Mouse (Mus musculus) right cerebral cortex, postnatal 36 days (tissue): ENCODE measurements around the gene S1pr3.
A peak's percentile ranks its signal among the peaks of the same experiment; 100 is the strongest.

Experiments
- DNase-seq, 2 experiments: peaks; one replicate each; pipeline ENCODE4 v3.0.0; 2022; ENCODE audit warnings: low spot score in 2 of 2, mixed read lengths in 1 of 2

S1pr3 gene

DNA sequence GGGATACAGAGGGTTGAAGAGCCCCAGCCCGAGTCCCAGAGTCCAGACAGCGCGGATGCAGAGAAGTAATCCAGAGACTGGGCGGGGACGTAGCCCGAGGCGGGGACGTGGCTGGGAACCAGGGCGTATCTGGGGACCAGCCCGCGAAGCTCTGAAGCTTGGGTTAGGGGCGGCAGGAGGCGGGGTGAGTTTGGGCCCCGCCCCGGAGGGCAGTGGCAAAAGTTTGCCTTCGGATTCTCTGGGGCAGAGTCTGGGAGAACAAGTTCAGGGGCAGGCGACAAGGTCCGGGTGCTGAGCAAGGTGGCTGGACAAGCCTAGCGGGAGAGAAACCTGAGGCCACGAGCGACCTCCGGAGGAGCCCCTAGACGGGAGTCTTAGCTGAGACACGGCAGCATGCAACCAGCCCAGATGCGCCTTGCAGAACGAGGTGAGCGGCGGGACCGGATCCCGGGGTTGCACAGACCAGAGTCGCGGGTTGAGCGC is at the start of gene S1pr3:
TSS of gene S1pr3 (plus strand) at position 121 of the 483 bp plus-strand sequence.
- no peak for DNase-seq

- DNase-seq, result no peak
Observed at GRCm38 (mm10) chr13:51360441-51360962, 47.9 kb upstream of the S1pr3 start.

- DNase-seq, result no peak
Observed at GRCm38 (mm10) chr13:51363390-51363789, 45.0 kb upstream of the S1pr3 start.

DNA sequence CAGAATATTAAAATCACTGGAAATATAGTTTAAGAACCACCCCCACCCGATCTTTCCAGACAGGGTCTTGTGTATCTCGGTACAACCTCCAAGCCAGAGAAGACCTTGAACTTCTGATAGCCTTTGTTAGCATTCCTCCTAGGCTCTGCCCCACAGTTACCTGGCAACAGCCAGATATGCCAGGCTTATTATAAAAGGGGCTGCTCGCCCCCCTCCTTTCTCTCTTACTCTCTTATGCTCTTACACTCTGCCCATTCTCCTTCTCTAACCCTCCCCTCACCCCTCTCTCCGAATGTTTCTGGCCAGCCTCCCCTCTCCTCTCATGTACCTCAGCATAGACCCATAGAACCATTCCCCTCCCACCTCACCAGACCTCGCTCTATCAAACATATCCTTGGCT is 44.5 kb upstream of the S1pr3 start:
- no peak for DNase-seq

GRCm38 (mm10) chr13:51365191-51365590 is 43.2 kb upstream of the S1pr3 start:
- DNase-seq, result no peak

GRCm38 (mm10) chr13:51368346-51368745 is 40.1 kb upstream of the S1pr3 start:
- DNase-seq, result no peak

DNA sequence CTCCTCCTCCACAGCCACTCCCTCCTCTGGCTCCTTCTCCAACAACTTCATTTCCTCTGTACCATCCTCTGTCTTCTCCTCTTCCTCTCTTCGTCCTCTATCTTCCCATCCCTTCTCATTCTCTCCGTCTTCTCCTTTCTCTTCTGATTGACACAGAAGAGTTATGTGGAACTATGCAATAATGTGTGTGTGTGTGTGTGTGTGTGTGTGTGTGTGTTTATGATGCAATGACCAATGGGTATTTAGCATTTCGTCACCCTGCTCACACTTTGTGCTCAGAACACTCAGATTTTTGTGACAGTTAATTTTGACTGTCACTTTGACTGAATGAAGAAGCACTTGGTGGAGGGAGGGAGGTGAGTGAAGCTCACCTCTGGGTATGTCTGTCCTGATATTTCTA is 39.1 kb upstream of the S1pr3 start:
- no peak for DNase-seq

- DNase-seq, result no peak
Observed at GRCm38 (mm10) chr13:51373086-51373485, 35.4 kb upstream of the S1pr3 start.

DNA sequence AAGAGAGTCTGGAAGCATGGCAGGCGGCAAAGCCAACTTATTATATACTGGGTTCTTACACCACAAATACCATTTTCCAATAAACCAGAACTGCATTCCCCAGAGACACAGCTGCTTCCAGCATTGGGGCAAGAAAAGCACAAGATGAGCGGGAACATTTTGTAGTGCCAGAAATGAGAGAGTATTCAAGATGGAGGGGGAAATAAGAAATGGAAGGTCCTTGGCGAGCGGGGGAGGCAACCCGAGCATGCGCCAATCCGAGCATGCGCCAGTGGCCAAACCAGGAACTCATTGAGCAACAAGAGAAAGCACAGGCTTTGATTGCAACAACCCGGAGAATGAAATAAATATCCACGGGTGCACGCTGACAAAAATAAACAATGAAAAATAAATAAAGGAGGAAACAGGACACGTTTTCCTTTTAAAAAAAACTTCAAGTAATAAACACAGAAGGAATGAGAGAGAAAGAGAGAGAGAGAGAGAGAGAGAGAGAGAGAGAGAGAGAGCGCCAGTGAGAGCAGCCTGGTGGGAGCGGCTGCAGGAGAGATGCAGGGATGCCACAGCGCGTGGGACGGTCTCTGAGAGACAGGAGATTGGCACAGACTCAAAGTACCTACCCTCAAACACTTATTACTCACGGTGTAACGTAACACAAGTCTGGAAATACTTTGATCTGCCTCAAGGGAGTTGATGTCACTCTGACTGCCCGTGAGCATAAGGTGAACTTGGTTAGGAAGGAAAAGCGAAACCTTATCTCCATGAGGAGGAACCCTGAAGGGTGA is 34.2 kb upstream of the S1pr3 start:
- DNase-seq, result peak; percentile 23 to 25

DNA sequence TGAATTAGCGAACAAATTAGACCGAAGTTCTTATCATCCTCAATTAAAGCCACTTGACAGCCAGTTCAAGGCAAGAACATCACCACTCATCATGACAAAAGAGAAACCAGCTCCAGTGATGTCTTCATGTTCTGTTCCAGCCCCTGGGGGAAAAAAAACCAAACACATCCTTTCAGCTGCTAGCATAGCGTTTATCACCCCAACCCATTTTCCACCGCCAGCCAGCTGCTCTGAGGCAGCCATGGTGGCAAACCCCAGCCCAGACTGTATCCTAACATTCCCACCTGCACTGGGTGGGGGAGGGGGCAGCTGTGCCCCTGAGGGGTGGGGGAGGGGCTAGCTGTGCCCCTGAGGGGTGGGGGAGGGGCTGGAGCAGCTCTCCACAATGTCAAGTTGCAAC is 30.3 kb upstream of the S1pr3 start:
- DNase-seq, result no peak

DNA sequence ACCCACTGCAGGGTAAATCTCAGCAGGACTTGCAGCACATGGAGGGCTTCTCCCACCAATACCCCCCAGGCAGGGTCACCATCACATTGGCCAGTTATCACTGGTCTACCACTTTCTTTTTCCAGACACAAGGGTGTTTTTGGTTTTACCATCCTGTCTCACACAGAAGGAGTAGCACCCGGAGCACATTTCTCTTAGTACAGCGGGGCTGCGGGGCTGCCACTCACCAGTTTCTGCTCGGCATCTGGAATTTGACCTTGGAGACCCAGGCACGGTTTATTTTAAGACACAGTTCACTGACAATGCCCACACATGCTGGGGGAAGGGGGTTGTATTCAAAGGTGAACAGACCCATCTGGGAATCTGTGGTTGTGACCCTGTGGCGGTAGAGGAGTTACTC is 28.8 kb upstream of the S1pr3 start:
- DNase-seq, result no peak

- no peak for DNase-seq
Observed at GRCm38 (mm10) chr13:51381498-51381897, 26.9 kb upstream of the S1pr3 start.

DNA sequence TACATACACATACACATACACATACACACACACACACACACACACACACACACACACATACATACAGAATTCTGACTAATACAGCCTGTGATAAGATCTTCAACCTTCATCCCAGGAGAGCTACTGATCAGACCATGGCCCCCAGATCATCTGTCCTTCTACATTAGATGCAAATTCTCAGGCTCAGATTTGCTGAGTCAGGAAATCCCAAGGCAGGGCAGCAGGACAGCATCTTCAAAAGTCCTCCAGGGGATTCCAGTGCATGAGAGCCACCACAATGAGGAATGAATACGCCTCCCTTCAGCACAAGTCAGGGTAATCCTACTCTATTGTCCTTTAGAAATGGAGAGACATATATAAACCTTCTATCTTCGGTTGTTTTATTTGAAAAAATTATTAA is 23.5 kb upstream of the S1pr3 start:
- DNase-seq, result no peak

DNA sequence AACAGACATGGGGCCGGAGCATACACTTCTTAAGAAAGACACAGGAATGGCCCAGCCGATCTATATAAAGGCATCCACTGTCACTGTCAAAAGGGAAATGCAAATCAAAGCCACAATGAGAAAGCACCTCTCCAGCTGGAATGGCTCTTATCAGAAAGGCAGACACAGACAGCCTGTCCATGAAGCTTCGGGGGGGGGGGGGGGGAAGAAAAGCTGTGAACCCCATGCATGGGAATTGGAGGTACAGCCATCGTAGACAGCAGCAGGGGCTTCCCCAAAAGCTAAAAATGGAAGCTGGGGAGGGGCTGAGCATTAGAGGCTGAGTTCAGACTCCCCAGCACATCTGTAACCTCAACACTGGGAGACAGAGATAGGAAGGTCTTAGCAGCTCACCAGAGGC is 20.5 kb upstream of the S1pr3 start:
- DNase-seq, result no peak

- DNase-seq, result no peak
Observed at GRCm38 (mm10) chr13:51390398-51390797, 18.0 kb upstream of the S1pr3 start.

GRCm38 (mm10) chr13:51391359-51391916 is 17.0 kb upstream of the S1pr3 start:
- no peak for DNase-seq

GRCm38 (mm10) chr13:51392256-51392655 is 16.2 kb upstream of the S1pr3 start:
- no peak for DNase-seq

GRCm38 (mm10) chr13:51397861-51398260 is 10.6 kb upstream of the S1pr3 start:
- no peak for DNase-seq

DNA sequence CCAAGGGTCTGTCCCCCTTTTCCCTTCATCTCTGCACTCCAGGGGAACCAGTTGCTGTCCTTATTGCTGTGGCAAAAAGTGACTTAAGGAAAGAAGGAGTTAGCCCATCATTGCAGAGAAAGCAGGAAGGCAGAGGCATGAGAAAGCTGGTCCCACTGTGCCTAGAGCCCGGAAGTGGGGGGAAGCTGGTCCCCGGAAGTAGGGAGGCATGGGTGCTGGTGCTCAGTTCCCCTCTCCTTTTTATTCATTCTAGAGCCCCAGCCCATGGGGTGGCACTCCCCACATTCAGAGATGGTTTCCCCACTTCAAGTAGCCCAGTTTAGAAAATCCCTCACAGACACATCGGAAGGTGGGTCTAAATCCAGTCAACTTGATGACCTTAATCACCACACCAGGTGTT is 8.9 kb upstream of the S1pr3 start:
- no peak for DNase-seq

GRCm38 (mm10) chr13:51400186-51400719 is 8.2 kb upstream of the S1pr3 start:
- no peak for DNase-seq

- no peak for DNase-seq
Observed at GRCm38 (mm10) chr13:51400736-51401501, 7.5 kb upstream of the S1pr3 start.

GRCm38 (mm10) chr13:51404566-51404965 is 3.9 kb upstream of the S1pr3 start:
- DNase-seq, result no peak
